Mouse (Mus musculus): ENCODE data around the gene Tnnt1. TPM values are rescaled to one million over a fixed set of nuclear protein-coding genes. Genes with fewer than 3 reads are reported as not detected.
A peak's percentile ranks its signal among the peaks of the same experiment; 100 is the strongest.

The Tnnt1 gene
- total RNA-seq, 2 experiments from 2014 or later: 1.0 to 1.8 TPM

- no peak for DNase-seq
Observed at GRCm38 (mm10) chr7:4497271-4497903, 18.8 kb downstream of the Tnnt1 start.

GRCm38 (mm10) chr7:4496468-4496867 is 19.7 kb downstream of the Tnnt1 start:
- peak; percentile 59 to 62 for DNase-seq

GRCm38 (mm10) chr7:4493991-4494390 is 22.2 kb downstream of the Tnnt1 start:
- no peak for DNase-seq

- DNase-seq: no peak
Observed at GRCm38 (mm10) chr7:4492284-4493224, 23.6 kb downstream of the Tnnt1 start.

- peak in 1 of 2 experiments; percentile 14 for DNase-seq
Observed at GRCm38 (mm10) chr7:4491308-4491707, 24.9 kb downstream of the Tnnt1 start.

GRCm38 (mm10) chr7:4482281-4482680 is 33.9 kb downstream of the Tnnt1 start:
- no peak for DNase-seq

- DNase-seq: peak; percentile 28 to 53
Observed at GRCm38 (mm10) chr7:4479674-4480073, 36.5 kb downstream of the Tnnt1 start.

GRCm38 (mm10) chr7:4478796-4479291 is 37.3 kb downstream of the Tnnt1 start:
- no peak for DNase-seq

- peak; percentile 83 to 87 for DNase-seq
Observed at GRCm38 (mm10) chr7:4478021-4478795, 38.0 kb downstream of the Tnnt1 start.

GRCm38 (mm10) chr7:4473940-4474339 is 42.2 kb downstream of the Tnnt1 start:
- DNase-seq: no peak

- peak; percentile 88 to 89 for DNase-seq
Observed at GRCm38 (mm10) chr7:4471179-4471555, 45.0 kb downstream of the Tnnt1 start.

- peak; percentile 69 to 79 for DNase-seq
Observed at GRCm38 (mm10) chr7:4470275-4471178, 45.7 kb downstream of the Tnnt1 start.

- no peak for DNase-seq
Observed at GRCm38 (mm10) chr7:4467801-4468200, 48.4 kb downstream of the Tnnt1 start.

- no peak for DNase-seq
Observed at GRCm38 (mm10) chr7:4464194-4464824, 51.9 kb downstream of the Tnnt1 start.

GRCm38 (mm10) chr7:4460576-4461434 is 55.4 kb downstream of the Tnnt1 start, which contains the start of gene Eps8l1:
Gene Eps8l1 (plus strand): TSS chr7:4460674.
- no peak for DNase-seq

All from adrenal gland, postnatal 36 days (tissue).